ENCODE assay signal across 8 mouse cellular contexts in the genomic region with DNA sequence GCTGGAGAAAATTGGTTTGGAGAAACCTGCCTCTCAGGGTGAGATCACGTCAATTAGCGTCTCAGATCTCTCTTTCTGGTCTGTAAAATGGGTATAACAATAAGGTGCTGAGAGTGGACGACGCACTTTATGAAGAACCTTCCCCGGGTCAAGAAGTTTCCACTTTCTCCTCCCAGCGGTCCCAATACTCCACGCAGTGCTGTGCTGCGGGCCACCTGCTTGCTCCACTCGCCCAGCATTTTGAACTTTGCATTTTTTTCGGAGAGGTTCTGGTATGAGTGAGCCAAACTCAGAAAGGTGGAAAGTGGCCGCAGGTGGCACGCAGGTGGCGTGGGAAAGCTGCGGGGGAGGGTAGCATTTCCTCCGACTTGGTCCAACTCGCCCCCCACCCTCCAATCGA. TPM values are rescaled to one million over a fixed set of nuclear protein-coding genes. Genes with fewer than 3 reads are reported as not detected.
DNase-seq lines count a peak whose midpoint lies in the region; ATAC-seq and TF ChIP-seq lines count a peak whose summit lies in the region.

No protein-coding gene starts in this region.

- peak overlapping the region; percentile 74 for H3K9ac ChIP-seq in heart, embryonic 12.5 days

- no peak for DNase-seq in heart, adult 11 months
- DNase-seq in hindbrain, embryonic 10.5 days (ENCODE audit: low spot score) = no peak
- no peak for DNase-seq in ovary, adult 18-20 months (ENCODE audit: low spot score)
- DNase-seq in left cerebral cortex, postnatal 25 days (ENCODE audit: low spot score in 2 of 2) = no peak
- no peak for DNase-seq in T-cell, adult 2 months (ENCODE audit: low spot score)

- no peak for TF ChIP-seq POLR2A in bone marrow macrophage, adult 2 months (IDR thresholded peaks at IDR 0.05; ENCODE audit: borderline replicate concordance, low read depth, low read length)

- under 1% methylated on average over 17 of the region's 17 CpGs for WGBS in heart, embryonic 12.5 days
- WGBS in hindbrain, embryonic 10.5 days = 1% methylated on average over 17 of the region's 17 CpGs

- no peak overlapping the region for H3K27ac ChIP-seq in heart, embryonic 12.5 days (ENCODE audit: poor library complexity, severe bottlenecking)
- H3K27ac ChIP-seq in bone marrow macrophage, adult 2 months (ENCODE audit: insufficient read depth, low read depth, low read length) = no peak overlapping the region
- H3K27ac ChIP-seq in hindbrain, embryonic 10.5 days = peak overlapping the region; percentile 86

- H3K4me2 ChIP-seq in heart, embryonic 12.5 days = peak overlapping the region; percentile 82

- H3K27me3 ChIP-seq in heart, embryonic 12.5 days (replicated peaks) = no peaks in the 10 kb centered on the region
- H3K27me3 ChIP-seq in hindbrain, embryonic 10.5 days (ENCODE audit: insufficient read depth, poor library complexity, severe bottlenecking) = peaks cover 22% of the 10 kb centered on the region; the same call in 1 of the 2 replicates

- H3K4me1 ChIP-seq in heart, embryonic 12.5 days (replicated peaks) = peaks cover 22% of the 10 kb centered on the region
- peaks cover 6% of the 10 kb centered on the region for H3K4me1 ChIP-seq in bone marrow macrophage, adult 2 months (ENCODE audit: control insufficient read depth, insufficient read depth, low read length)
- peaks cover 33% of the 10 kb centered on the region; the same call in 1 of the 2 replicates for H3K4me1 ChIP-seq in hindbrain, embryonic 10.5 days (replicated peaks)

- H3K4me3 ChIP-seq in heart, embryonic 12.5 days = peak overlapping the region; percentile 77
- H3K4me3 ChIP-seq in bone marrow macrophage, adult 2 months (ENCODE audit: insufficient read depth, low read length) = peak overlapping the region; percentile 70
- H3K4me3 ChIP-seq in hindbrain, embryonic 10.5 days = peak overlapping the region; percentile 74

- intact Hi-C loops in left cerebral cortex, postnatal 25 days (cut with DNase I) = no loop called here

- ATAC-seq in heart, embryonic 12.5 days (ENCODE audit: insufficient number of reproducible peaks, low FRiP score) = peak; percentile 75
- peak; percentile 56 for ATAC-seq in megakaryocyte-erythroid progenitor cell, adult 5-6 weeks (replicated peaks; ENCODE audit: low FRiP score, low TSS enrichment, poor library complexity, severe bottlenecking)

- no peaks in the 10 kb centered on the region for H3K9me3 ChIP-seq in heart, embryonic 12.5 days (replicated peaks)
- H3K9me3 ChIP-seq in hindbrain, embryonic 10.5 days = no peaks in the 10 kb centered on the region

- peaks cover 19% of the 10 kb centered on the region for H3K36me3 ChIP-seq in heart, embryonic 12.5 days
- peaks cover 12% of the 10 kb centered on the region; the same call in 1 of the 2 replicates for H3K36me3 ChIP-seq in hindbrain, embryonic 10.5 days

- TF ChIP-seq CTCF in bone marrow macrophage, adult 2 months (IDR thresholded peaks at IDR 0.05; ENCODE audit: low read depth, low read length) = no peak

RNA-seq across cellular contexts. Expression of a gene that starts 1.1 kb away (rescaled TPM):
- polyA plus RNA-seq in heart, embryonic 12.5 days (2016; fragmentation: Nextera tagmentation; extraction: Ambion mirVana) = 43.6 and 43.8 TPM in 2 replicates
- polyA plus RNA-seq in bone marrow macrophage, adult 2 months (2012; ENCODE audit: insufficient read depth, insufficient read length, missing spikeins) = 1.7 TPM in 2 replicates
- 15.6 and 21.8 TPM in 2 replicates for polyA plus RNA-seq in hindbrain, embryonic 10.5 days (2016; fragmentation: Nextera tagmentation; extraction: Ambion mirVana)
- 32.7 and 48.7 TPM in 2 replicates for total RNA-seq in megakaryocyte-erythroid progenitor cell, adult 5-6 weeks (2014; fragmentation: Nextera tagmentation)
- 78.0 and 82.5 TPM in 2 replicates for total RNA-seq in megakaryocyte-erythroid progenitor cell, adult 5-6 weeks (2017)
- total RNA-seq in left cerebral cortex, postnatal 25 days (2021) = 10 to 100 TPM; 24.9 to 30.6 TPM

RNA-seq across cellular contexts. Expression of a gene that starts 49.1 kb away (rescaled TPM):
- 42.8 and 43.4 TPM in 2 replicates for polyA plus RNA-seq in heart, embryonic 12.5 days (2016; fragmentation: Nextera tagmentation; extraction: Ambion mirVana)
- polyA plus RNA-seq in bone marrow macrophage, adult 2 months (2012; ENCODE audit: insufficient read depth, insufficient read length, missing spikeins) = 9.7 and 10.3 TPM in 2 replicates
- polyA plus RNA-seq in hindbrain, embryonic 10.5 days (2016; fragmentation: Nextera tagmentation; extraction: Ambion mirVana) = 31.9 and 32.4 TPM in 2 replicates
- 37.0 and 40.1 TPM in 2 replicates for total RNA-seq in megakaryocyte-erythroid progenitor cell, adult 5-6 weeks (2014; fragmentation: Nextera tagmentation)
- total RNA-seq in megakaryocyte-erythroid progenitor cell, adult 5-6 weeks (2017) = 15.5 and 37.0 TPM in 2 replicates
- total RNA-seq in left cerebral cortex, postnatal 25 days (2021) = 10 to 100 TPM; 30.3 to 35.0 TPM

RNA-seq across cellular contexts. Expression of a gene that starts 49.2 kb away (rescaled TPM):
- 15.1 and 16.5 TPM in 2 replicates for polyA plus RNA-seq in heart, embryonic 12.5 days (2016; fragmentation: Nextera tagmentation; extraction: Ambion mirVana)
- 3.1 and 3.5 TPM in 2 replicates for polyA plus RNA-seq in bone marrow macrophage, adult 2 months (2012; ENCODE audit: insufficient read depth, insufficient read length, missing spikeins)
- 33.8 and 36.1 TPM in 2 replicates for polyA plus RNA-seq in hindbrain, embryonic 10.5 days (2016; fragmentation: Nextera tagmentation; extraction: Ambion mirVana)
- 14.0 and 20.4 TPM in 2 replicates for total RNA-seq in megakaryocyte-erythroid progenitor cell, adult 5-6 weeks (2014; fragmentation: Nextera tagmentation)
- total RNA-seq in megakaryocyte-erythroid progenitor cell, adult 5-6 weeks (2017) = 4.1 and 7.0 TPM in 2 replicates
- 10 to 100 TPM; 11.2 to 12.2 TPM for total RNA-seq in left cerebral cortex, postnatal 25 days (2021)
